Mouse (Mus musculus) lung, postnatal 25 days (tissue): ENCODE results near the gene Clcnka.

ENCODE experiments used
- DNase-seq: peaks from one replicate; pipeline ENCODE4 v3.0.0; 2022; ENCODE audit warnings: low spot score

The Clcnka gene

DNA sequence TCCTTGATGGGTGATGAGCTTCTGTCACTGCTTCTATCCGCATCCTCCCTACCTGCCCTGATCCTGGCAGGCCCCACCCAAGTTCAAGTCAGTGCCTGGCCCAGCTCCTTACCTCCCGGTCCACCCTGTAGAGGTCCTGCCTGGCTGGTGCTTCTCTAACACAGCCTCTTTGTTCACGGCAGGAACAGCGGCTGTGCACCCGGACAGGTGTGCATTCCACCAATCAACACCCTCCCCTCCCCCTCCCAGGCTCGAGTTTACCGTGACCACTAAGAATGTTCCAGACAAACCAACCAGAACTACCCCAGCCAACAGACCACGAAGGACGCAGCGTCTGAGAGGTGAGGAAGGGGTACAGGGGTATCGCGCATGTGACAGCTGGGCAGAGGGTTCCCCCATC is at the start of gene Clcnka:
Gene Clcnka, minus strand, starts transcription at position 180 of the 400 bp plus-strand sequence.
- DNase-seq = no peak

GRCm38 (mm10) chr4:141446211-141446610 is 47.7 kb upstream of the Clcnka start:
- DNase-seq = no peak

DNA sequence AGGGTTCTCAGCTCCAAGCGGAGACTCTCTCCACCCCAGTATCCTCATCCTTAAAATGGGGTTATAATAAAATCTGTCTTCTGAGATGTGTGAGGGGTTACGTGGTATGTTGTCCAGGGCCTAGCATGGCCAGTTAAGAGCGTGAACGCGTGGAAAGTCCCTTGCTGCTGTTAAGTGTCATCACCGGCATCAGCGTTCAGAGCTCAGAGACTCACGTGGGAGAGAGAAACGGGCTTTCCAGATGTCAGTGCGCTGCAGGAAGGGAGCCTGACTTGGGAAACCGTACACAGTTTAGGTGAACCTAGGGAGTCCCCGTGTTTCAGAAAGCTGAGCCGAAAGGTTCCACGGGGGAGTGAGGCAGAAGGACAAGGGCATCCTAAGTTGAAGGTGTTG is 46.8 kb upstream of the Clcnka start:
- DNase-seq = no peak

DNA sequence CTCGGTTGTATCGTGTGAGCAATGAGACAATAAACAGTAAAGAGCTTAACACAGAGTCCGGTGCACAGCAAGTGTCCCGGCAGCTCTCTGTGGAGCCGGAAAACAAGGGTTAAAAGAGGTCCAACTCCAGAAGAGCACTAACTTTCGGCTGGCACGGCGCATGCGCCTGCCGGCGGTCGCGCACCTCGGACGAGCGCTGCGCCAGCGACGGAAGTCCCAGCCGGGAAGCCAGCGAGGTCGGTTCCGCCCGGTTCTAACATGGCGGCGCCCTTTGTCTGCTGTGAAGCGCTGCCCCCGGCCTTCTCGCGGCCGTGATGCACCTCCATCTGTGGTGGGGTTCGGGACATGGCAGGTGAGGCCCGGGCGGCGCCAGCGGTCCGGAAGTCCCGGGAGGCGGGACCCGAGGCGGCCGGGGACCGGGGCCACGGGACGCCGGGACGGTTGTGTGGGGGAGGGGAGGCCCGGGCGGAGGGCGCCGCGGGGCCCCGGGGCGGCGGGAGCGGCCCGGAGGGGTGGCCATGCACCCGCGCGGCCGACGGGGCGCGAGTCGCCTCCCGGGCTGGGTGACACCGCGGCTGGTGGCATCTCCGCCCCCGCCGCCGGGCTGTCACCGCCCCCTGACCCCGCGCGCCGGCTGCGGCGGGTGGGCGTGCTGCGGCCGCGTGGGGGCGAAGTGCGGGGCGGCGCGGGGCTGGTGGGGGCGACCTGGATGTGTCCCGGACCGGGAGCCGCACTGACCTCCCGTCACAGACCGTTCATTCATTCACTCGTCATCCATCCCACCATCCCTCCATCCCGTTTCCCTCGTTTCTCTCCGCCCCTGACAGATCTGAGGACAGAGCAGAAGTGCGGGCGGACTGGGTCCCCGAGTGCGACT is 46.2 kb upstream of the Clcnka start, which contains the start of gene Zbtb17:
Gene Zbtb17, plus strand, starts transcription at position 204 of the 877 bp plus-strand sequence.
- peak; percentile 89 for DNase-seq

- DNase-seq = no peak
Measured at GRCm38 (mm10) chr4:141443641-141444429, 45.3 kb upstream of the Clcnka start.

- DNase-seq = no peak
Measured at GRCm38 (mm10) chr4:141440877-141441276, 42.4 kb upstream of the Clcnka start.

GRCm38 (mm10) chr4:141439083-141439803 is 40.7 kb upstream of the Clcnka start:
- DNase-seq = no peak

DNA sequence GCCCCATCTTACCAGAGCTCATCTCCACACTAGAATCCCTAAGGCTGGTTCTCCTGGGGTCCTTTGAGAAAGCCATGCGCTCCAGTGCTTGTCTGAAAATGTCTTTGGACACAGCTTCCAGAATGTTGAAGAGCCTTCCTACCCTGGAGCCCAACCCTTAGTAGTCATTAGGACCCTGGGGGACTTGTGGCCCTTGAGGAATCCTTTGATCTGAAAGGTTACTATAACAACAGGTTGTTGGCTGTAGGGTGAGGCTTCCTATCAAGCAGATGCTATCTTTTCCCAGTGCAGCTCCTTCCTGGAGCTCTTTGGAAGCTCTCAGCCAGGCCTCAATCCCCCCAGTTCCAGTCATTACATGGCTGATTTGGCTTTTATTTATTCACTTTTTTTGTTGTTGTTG is 37.5 kb upstream of the Clcnka start, which contains the start of gene Srarp:
Gene Srarp, minus strand, starts transcription at position 132 of the 400 bp plus-strand sequence.
- DNase-seq = no peak

DNA sequence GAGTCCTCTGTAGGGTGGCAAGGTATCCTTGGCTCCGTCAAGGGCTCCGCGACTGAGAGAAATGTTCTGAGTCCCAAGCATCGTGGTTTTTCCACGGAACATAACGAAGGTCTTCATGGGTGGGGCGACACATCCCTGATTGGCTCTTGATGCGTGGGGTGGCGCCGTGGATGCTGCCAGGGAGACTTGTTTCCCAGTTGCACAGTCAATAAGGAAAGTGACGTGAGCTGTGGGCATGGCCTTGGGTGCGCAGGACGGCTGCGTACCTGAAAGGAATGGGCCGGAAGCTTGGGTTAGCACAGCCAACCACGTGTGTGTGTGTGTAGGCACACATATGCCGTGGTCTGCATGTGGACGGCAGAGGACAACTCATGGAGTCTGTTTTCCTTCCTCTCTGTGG is 34.7 kb upstream of the Clcnka start:
- no peak for DNase-seq

DNA sequence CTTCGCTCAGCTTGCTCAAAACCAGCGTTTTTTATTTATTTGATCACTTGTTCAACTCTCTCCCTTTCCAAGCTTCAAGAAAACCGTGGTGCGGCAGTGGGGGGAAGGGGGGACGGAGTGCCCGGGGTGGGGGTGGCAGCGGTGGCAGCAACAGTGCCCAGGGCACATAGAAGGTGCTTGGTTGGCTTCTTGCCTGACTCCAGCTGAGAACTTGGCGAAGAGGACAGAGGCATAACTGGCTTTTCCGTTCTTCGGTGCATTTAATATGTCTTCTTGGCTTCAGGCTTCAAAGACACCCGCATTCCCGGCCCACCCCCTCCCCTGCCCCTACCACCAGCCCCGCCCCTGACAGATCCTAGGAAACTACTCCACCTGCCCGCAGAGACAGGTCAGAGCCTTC is 34.1 kb upstream of the Clcnka start:
- no peak for DNase-seq

GRCm38 (mm10) chr4:141430997-141431396 is 32.5 kb upstream of the Clcnka start:
- peak; percentile 72 for DNase-seq

GRCm38 (mm10) chr4:141429847-141430246 is 31.3 kb upstream of the Clcnka start:
- DNase-seq = no peak

DNA sequence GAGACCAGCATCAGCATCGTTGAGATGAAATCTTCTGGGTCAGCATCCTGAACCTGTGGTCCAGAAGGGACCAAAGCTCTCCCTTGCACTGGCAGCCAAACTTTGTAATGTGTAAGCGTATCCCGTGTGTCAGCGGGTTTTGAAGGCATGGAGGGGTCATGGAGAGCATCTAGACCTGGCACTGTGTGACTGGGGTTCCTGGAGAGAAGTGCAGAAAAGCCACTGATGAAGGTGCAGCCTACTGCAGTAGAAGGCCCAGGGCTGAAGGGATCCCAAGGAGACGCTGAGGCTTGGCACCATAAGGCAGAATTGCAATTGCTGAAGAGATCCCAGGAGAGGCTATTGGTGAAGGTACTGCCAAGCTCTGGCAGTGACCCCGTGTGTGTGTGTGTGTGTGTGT is 30.9 kb upstream of the Clcnka start:
- DNase-seq = no peak

GRCm38 (mm10) chr4:141427921-141428320 is 29.4 kb upstream of the Clcnka start:
- DNase-seq = no peak

DNA sequence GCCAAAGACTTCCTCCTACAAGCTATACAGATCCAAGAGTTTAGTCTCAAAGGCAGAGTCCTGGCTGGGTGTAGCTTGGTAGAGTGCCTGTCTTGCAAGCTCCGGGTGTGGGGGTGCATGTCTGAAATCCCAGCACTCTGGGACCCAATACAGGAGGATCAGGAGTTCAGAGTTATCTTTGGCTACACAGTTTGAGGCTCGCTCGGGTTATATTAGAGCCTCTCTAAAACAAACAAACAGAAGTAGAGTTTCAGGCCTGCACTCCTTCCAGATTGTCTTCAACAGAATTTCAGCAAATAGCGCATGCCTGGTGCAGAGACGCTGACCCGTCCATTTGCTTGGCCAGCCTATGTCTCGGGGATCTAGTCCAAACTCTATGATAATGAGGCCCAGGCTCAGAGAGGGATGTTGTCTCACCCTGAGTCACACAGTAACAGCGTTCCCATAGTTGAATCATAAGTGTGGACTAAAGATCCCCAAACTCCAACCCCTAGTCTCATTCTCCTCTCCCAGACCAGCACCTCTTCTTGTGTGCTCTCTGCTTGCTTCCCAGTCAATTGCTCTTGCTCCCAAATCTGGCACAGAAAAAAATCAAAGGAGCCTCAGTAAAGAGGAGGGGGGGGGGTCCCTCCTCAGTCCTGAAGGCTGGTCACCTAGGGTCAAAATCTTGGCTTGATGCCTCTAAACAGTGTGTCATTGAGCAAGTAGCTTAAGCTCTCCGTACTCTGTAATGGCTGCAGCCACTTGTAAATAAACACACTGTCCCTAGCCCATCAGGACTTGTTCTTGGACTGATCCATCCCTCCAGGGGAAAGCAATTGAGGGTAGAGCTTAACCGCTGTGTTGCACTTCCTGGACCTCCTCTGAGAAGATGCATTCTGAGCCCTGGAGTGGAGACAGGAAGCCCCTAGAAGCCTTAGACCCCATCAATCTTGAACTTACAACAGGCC is 28.5 kb upstream of the Clcnka start:
- DNase-seq = no peak

DNA sequence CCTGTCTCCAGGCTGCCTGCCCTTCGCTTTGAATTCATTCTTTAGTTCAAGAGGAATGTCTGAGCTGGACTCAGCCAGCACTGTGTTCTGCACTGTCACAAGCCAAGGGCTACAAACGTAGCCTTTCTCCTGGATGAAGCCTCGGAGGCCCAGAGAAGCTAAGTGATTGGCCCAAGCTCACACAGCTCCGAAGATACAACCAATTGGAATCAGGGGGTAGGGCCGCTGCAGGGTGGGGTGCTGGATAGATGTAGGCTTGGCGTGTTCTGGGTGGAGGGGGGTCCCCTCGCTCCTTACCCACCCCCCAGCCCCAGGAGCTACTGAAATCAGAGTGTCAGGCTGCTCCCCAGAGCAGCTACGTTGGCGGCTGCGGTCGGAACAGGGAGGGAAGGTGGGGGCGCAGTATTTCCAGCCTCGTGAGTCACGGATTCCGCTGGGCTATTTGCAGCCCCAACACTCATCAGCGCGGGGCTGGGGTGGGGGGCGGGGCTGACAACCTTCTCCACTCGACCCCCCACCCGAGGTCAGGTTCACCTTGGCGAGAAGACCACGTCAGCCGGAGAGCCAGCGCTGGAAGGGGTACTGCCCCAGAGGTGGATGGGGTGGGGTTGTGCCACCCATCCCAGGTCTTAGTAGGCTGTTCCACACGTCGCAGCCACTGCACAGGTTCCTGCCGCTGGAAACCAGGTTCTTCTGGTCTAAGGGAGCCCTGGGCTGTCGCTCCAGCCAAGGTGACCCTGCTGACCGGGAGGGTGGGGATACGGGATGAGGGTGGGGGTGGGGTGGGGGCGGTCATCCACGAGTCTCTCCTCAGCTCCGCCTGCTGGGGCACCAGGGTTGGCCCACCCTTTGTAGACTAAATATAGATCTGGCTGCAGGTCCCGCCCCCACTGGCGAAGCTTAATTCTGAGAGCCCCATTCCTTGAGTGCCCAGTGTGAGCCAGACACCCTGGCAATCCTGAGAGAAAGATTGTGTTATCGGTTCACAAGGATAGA is 27.3 kb upstream of the Clcnka start:
- no peak for DNase-seq

GRCm38 (mm10) chr4:141423691-141424431 is 25.3 kb upstream of the Clcnka start:
- no peak for DNase-seq

DNA sequence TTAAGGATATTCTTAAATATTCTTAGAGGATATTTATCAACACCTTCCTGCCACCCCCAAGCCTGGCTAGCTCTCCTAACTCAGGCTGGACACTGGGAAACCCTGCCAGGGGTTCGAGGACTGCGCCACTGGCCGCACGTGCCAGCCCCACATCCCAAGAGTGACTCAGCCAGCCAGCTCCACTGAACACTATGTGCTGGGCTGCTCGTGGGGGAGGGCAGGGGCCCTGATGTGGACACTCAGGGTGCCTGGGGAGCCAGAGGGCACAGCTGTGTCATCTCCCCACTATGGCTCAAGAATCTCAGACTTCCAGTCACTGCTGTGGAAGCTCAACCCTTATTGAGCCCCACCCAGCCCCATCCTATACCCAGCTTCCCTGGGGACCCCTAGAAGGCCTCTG is 24.8 kb upstream of the Clcnka start:
- DNase-seq = no peak

DNA sequence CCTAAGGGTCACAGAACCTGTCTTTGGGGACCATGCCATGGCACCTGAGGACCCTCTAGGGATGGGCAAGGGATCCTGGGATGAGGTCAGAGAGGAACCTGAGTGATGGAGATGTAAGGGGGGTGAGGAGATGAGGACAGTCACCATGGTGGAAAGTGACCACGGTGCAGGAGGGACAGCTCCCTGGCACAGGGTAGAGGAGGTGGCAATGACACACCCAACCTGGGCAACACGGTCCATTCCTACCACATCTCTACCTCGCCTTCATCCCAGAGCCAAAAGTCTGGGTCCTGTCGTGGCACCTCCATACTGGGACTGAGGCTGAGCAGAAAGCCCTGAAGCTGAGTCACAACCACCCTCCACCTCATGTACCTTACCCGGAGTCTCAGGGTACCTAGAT is 24.3 kb upstream of the Clcnka start:
- DNase-seq = no peak
